Mouse (Mus musculus) urinary bladder, adult 18-20 months (tissue): Measurements from ENCODE around the gene Elmod2.

ENCODE experiments used
- DNase-seq, 2 experiments: peaks; one replicate each; pipeline ENCODE4 v3.0.0; 2022; ENCODE audit warnings: low spot score in 2 of 2, mixed read lengths in 2 of 2

The Elmod2 gene

DNA sequence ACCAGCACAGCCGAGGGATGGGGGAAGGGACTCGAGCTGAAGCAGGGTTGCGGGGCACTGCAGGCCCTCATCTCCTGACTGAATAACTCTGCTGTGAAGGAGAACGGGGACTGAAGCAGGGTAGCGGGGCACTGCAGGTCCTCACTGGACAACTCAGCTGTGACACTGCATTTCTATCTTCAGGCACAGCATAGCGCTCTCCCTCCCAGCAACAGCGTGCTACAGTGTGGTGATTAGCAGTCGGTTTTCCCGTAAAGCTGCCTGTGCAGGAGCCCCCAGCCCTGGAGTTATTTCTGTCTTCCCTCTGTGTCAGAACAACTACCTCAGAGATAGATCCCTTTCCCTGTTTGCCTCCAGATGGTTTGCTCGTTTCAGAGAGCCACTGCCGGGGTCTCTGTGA lies 57.8 kb downstream of the Elmod2 start:
- DNase-seq, result no peak

GRCm38 (mm10) chr8:83272464-83272863 lies 59.8 kb downstream of the Elmod2 start:
- DNase-seq, result no peak

DNA sequence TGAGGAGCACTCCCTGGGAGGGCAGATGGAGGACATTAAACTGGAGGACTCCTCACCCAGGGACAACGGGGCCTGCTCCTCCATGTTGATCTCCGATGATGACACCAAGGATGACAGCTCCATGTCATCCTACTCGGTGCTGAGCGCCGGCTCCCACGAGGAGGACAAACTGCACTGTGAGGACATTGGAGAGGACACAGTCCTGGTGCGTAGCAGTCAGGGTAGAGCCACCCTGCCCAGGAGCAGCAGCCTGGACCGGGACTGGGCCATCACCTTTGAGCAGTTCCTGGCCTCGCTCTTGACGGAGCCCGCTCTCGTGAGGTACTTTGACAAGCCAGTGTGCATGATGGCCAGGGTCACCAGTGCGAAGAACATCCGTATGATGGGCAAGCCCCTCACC lies 61.1 kb downstream of the Elmod2 start:
- DNase-seq, result no peak
